Mouse (Mus musculus): ENCODE data around the gene Ptprg. TPM values are rescaled to one million over a fixed set of nuclear protein-coding genes. Genes with fewer than 3 reads are reported as not detected.

Gene Ptprg
- polyA plus RNA-seq, 1 experiment from 2014 or later, result 15.8 TPM

DNA sequence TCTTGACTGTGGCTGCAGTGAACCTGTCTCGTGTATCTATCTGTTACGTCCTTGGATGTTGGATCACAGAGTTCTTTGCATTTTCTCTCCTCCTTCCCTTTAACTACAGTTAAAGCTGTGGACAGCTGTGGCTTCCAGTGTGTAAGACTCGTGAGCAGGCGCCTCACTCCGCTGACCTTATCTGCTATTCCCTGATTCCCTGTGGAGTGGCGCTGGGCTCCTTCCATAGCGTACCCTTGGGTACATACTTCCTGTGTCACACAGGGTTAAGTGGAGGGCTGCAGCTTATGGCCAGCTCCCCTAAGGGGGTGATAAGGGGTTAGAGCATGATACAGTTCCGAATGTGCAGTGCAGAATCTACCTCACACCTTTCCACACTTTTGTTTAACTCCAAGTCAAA lies 473.9 kb downstream of the Ptprg start:
- Histone ChIP-seq H3K4me2 (ENCODE audit: low read length) (peak overlapping the region; percentile 32; the same call in 1 of the 2 replicates), H3K9me3 (ENCODE audit: control insufficient read depth, low read length) (no peaks in the 10 kb centered on the region), H3K9ac (ENCODE audit: low read length) (no peak overlapping the region), H3K4me1 (ENCODE audit: control insufficient read depth in 2 of 2, insufficient read depth in 2 of 2, low read length in 2 of 2) (peaks cover 5 to 11% of the 10 kb centered on the region in 2 experiments), H3K4me3 (ENCODE audit: control insufficient read depth in 1 of 2, insufficient read depth in 1 of 2, low read depth in 1 of 2, low read length in 2 of 2) (no peak overlapping the region), H3K27me3 (ENCODE audit: control insufficient read depth, insufficient read depth, low read length) (no peaks in the 10 kb centered on the region), H3K36me3 (ENCODE audit: control insufficient read depth, insufficient read depth, low read length) (no peaks in the 10 kb centered on the region), H3K27ac (replicated peaks in 1 of 2; ENCODE audit: control insufficient read depth in 1 of 2, insufficient read depth in 1 of 2, low read depth in 2 of 2, low read length in 2 of 2) (no peak overlapping the region)
- no peak for ATAC-seq (ENCODE audit: insufficient number of reproducible peaks, insufficient read depth, low FRiP score, low read depth)
- WGBS, result 16% methylated on average over 8 of the region's 8 CpGs

- H3K27me3 ChIP-seq (ENCODE audit: control insufficient read depth, insufficient read depth, low read length), result no peaks in the 10 kb centered on the region
- no peak overlapping the region for H3K4me3 ChIP-seq (ENCODE audit: control insufficient read depth in 1 of 2, insufficient read depth in 1 of 2, low read depth in 1 of 2, low read length in 2 of 2)
- peaks cover 5 to 11% of the 10 kb centered on the region in 2 experiments for H3K4me1 ChIP-seq (ENCODE audit: control insufficient read depth in 2 of 2, insufficient read depth in 2 of 2, low read length in 2 of 2)
- H3K27ac ChIP-seq (replicated peaks in 1 of 2; ENCODE audit: control insufficient read depth in 1 of 2, insufficient read depth in 1 of 2, low read depth in 2 of 2, low read length in 2 of 2), result no peak overlapping the region
- ATAC-seq (ENCODE audit: insufficient number of reproducible peaks, insufficient read depth, low FRiP score, low read depth), result no peak
- WGBS, result 57% methylated on average over 2 of the region's 2 CpGs
- no peak overlapping the region for H3K9ac ChIP-seq (ENCODE audit: low read length)
- no peaks in the 10 kb centered on the region for H3K9me3 ChIP-seq (ENCODE audit: control insufficient read depth, low read length)
- H3K36me3 ChIP-seq (ENCODE audit: control insufficient read depth, insufficient read depth, low read length), result no peaks in the 10 kb centered on the region
- no peak overlapping the region for H3K4me2 ChIP-seq (ENCODE audit: low read length)
These were observed 476.6 kb downstream of the Ptprg start for GRCm38 (mm10) chr14:12029926-12030325.

DNA sequence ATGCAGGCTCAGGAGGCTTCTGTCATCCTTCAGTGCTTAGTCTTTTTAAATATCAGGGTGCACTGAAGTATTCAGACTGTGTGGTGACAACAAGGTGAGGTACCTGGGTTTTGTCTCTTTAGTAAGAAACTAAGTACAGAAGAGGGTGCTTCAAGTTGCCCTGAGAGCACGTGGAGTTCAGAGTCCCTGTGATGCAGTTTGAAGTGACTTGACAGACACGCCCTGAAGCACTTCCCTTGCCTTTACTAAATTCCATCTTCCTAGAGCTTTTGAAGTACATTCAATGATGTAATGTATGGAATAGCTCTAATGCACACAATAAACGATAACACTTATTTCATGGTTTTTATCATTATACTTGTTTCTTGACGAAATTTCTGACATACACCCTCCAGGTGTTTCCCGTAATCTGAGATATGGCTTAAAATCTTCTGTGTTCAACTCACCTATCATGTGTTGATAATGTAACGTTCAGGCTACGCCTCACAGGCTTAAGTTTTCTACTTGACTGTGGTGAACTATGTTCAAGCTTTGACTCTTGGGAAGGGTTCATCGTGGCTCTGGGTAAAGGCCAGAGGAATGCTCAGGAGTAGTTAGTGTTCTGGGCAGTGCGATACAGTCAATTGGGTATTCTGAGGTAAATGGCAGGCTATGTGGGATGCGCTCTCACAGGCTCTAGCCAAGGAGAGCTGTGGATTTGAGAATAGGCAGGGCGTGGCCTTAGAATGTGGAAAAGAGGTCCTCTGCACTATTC lies 483.4 kb downstream of the Ptprg start:
- H3K4me2 ChIP-seq (ENCODE audit: low read length), result no peak overlapping the region
- no peak for ATAC-seq (ENCODE audit: insufficient number of reproducible peaks, insufficient read depth, low FRiP score, low read depth)
- no peaks in the 10 kb centered on the region for H3K4me1 ChIP-seq (ENCODE audit: control insufficient read depth in 2 of 2, insufficient read depth in 2 of 2, low read length in 2 of 2)
- H3K36me3 ChIP-seq (ENCODE audit: control insufficient read depth, insufficient read depth, low read length), result no peaks in the 10 kb centered on the region
- H3K27me3 ChIP-seq (ENCODE audit: control insufficient read depth, insufficient read depth, low read length), result no peaks in the 10 kb centered on the region
- H3K4me3 ChIP-seq (ENCODE audit: control insufficient read depth in 1 of 2, insufficient read depth in 1 of 2, low read depth in 1 of 2, low read length in 2 of 2), result no peak overlapping the region
- H3K27ac ChIP-seq (replicated peaks in 1 of 2; ENCODE audit: control insufficient read depth in 1 of 2, insufficient read depth in 1 of 2, low read depth in 2 of 2, low read length in 2 of 2), result no peak overlapping the region
- no peak overlapping the region for H3K9ac ChIP-seq (ENCODE audit: low read length)
- WGBS, result 80% methylated on average over 11 of the region's 11 CpGs
- H3K9me3 ChIP-seq (ENCODE audit: control insufficient read depth, low read length), result no peaks in the 10 kb centered on the region

GRCm38 (mm10) chr14:12039743-12040142 lies 486.4 kb downstream of the Ptprg start:
- Histone ChIP-seq H3K4me1 (ENCODE audit: control insufficient read depth in 2 of 2, insufficient read depth in 2 of 2, low read length in 2 of 2) (no peaks in the 10 kb centered on the region), H3K27me3 (ENCODE audit: control insufficient read depth, insufficient read depth, low read length) (no peaks in the 10 kb centered on the region), H3K9me3 (ENCODE audit: control insufficient read depth, low read length) (no peaks in the 10 kb centered on the region), H3K9ac (ENCODE audit: low read length) (no peak overlapping the region), H3K36me3 (ENCODE audit: control insufficient read depth, insufficient read depth, low read length) (no peaks in the 10 kb centered on the region), H3K4me3 (ENCODE audit: control insufficient read depth in 1 of 2, insufficient read depth in 1 of 2, low read depth in 1 of 2, low read length in 2 of 2) (no peak overlapping the region), H3K27ac (replicated peaks in 1 of 2; ENCODE audit: control insufficient read depth in 1 of 2, insufficient read depth in 1 of 2, low read depth in 2 of 2, low read length in 2 of 2) (no peak overlapping the region), H3K4me2 (ENCODE audit: low read length) (no peak overlapping the region)
- WGBS, result 68% methylated on average over 3 of the region's 3 CpGs
- ATAC-seq (ENCODE audit: insufficient number of reproducible peaks, insufficient read depth, low FRiP score, low read depth), result no peak

GRCm38 (mm10) chr14:12041566-12041965 lies 488.2 kb downstream of the Ptprg start:
- Histone ChIP-seq H3K9ac (ENCODE audit: low read length) (no peak overlapping the region), H3K9me3 (ENCODE audit: control insufficient read depth, low read length) (no peaks in the 10 kb centered on the region), H3K36me3 (ENCODE audit: control insufficient read depth, insufficient read depth, low read length) (no peaks in the 10 kb centered on the region), H3K4me2 (ENCODE audit: low read length) (no peak overlapping the region), H3K4me1 (ENCODE audit: control insufficient read depth in 2 of 2, insufficient read depth in 2 of 2, low read length in 2 of 2) (no peaks in the 10 kb centered on the region), H3K27ac (replicated peaks in 1 of 2; ENCODE audit: control insufficient read depth in 1 of 2, insufficient read depth in 1 of 2, low read depth in 2 of 2, low read length in 2 of 2) (no peak overlapping the region), H3K27me3 (ENCODE audit: control insufficient read depth, insufficient read depth, low read length) (no peaks in the 10 kb centered on the region), H3K4me3 (ENCODE audit: control insufficient read depth in 1 of 2, insufficient read depth in 1 of 2, low read depth in 1 of 2, low read length in 2 of 2) (no peak overlapping the region)
- 80% methylated on average over 6 of the region's 6 CpGs for WGBS
- no peak for ATAC-seq (ENCODE audit: insufficient number of reproducible peaks, insufficient read depth, low FRiP score, low read depth)

DNA sequence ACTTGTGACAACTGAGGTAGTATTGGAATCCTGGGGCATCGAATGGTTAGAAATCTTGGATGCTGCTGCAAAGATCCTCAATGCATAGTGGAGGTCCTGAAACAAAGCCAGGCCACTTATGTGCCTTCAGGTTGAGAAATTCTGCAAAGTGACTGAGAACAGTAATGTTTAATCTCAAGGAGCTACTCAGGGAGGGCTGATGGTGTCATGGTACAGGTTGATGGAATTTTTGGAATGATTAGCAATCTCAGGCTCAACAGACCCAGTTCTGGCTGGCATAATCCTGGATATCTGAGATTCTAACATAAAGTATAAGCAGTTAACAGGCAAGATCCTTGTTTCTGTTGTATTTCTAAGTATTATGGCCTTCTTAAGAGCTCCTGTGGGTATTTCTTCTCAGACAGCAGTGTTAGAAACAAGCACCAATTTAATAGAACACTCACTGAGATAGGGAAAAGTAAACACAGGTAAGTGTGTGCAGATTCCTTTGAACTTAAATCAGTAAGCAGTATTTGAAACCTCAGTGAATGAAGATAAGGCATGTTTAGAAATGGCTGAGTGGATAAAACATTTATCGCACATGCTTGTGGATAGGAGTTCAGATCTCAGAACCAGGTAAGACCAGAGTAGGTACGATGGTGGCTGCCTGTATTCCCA lies 493.0 kb downstream of the Ptprg start:
- H3K36me3 ChIP-seq (ENCODE audit: control insufficient read depth, insufficient read depth, low read length), result no peaks in the 10 kb centered on the region
- no peak overlapping the region for H3K4me3 ChIP-seq (ENCODE audit: control insufficient read depth in 1 of 2, insufficient read depth in 1 of 2, low read depth in 1 of 2, low read length in 2 of 2)
- H3K9me3 ChIP-seq (ENCODE audit: control insufficient read depth, low read length), result no peaks in the 10 kb centered on the region
- H3K9ac ChIP-seq (ENCODE audit: low read length), result no peak overlapping the region
- H3K4me1 ChIP-seq (ENCODE audit: control insufficient read depth in 2 of 2, insufficient read depth in 2 of 2, low read length in 2 of 2), result no peaks in the 10 kb centered on the region
- no peak for ATAC-seq (ENCODE audit: insufficient number of reproducible peaks, insufficient read depth, low FRiP score, low read depth)
- no peak overlapping the region for H3K27ac ChIP-seq (replicated peaks in 1 of 2; ENCODE audit: control insufficient read depth in 1 of 2, insufficient read depth in 1 of 2, low read depth in 2 of 2, low read length in 2 of 2)
- WGBS, result 85% methylated on average over 3 of the region's 3 CpGs
- H3K27me3 ChIP-seq (ENCODE audit: control insufficient read depth, insufficient read depth, low read length), result no peaks in the 10 kb centered on the region
- no peak overlapping the region for H3K4me2 ChIP-seq (ENCODE audit: low read length)

DNA sequence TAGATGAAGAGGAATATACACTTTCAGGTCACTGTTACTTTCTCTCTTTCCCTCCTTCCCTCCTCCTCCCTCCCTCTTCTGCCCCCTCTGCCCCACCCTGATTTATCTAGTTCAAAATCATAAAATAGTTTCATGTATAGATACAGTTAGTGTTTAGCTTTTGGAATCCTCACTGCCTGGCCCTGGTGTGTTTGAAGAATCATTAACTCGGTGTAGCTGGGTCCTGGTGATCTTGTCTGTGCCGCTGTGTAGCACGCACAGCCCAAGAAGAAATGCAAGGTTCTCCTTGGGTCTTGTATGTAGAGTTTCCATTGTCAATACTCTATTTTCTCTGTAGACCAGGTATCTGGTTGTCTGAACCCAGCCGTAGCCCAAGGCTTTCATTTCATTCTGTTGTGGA lies 494.3 kb downstream of the Ptprg start:
- Histone ChIP-seq H3K27ac (replicated peaks in 1 of 2; ENCODE audit: control insufficient read depth in 1 of 2, insufficient read depth in 1 of 2, low read depth in 2 of 2, low read length in 2 of 2) (no peak overlapping the region), H3K4me2 (ENCODE audit: low read length) (no peak overlapping the region), H3K9me3 (ENCODE audit: control insufficient read depth, low read length) (no peaks in the 10 kb centered on the region), H3K9ac (ENCODE audit: low read length) (no peak overlapping the region), H3K4me1 (ENCODE audit: control insufficient read depth in 2 of 2, insufficient read depth in 2 of 2, low read length in 2 of 2) (no peaks in the 10 kb centered on the region), H3K36me3 (ENCODE audit: control insufficient read depth, insufficient read depth, low read length) (no peaks in the 10 kb centered on the region), H3K27me3 (ENCODE audit: control insufficient read depth, insufficient read depth, low read length) (no peaks in the 10 kb centered on the region), H3K4me3 (ENCODE audit: control insufficient read depth in 1 of 2, insufficient read depth in 1 of 2, low read depth in 1 of 2, low read length in 2 of 2) (no peak overlapping the region)
- no peak for ATAC-seq (ENCODE audit: insufficient number of reproducible peaks, insufficient read depth, low FRiP score, low read depth)
- WGBS, result 89% methylated on average over 4 of the region's 4 CpGs
